Mouse (Mus musculus) lung, adult 2 months (tissue): ENCODE measurements around the gene Car2.

ENCODE experiments used
- CTCF ChIP-seq: fragments of 200-500 bp; IDR thresholded peaks from 2 replicates; pipeline ENCODE4 v1.5.1; 2011; ENCODE audit warnings: mild to moderate bottlenecking, low read length, control low read depth; ENCODE audit not compliant: insufficient read depth
- POLR2A ChIP-seq: fragments of 200-500 bp; IDR thresholded peaks from 2 replicates; pipeline ENCODE4 v1.6.1; 2011; ENCODE audit warnings: low read depth, mild to moderate bottlenecking, control low read depth, low read length, borderline replicate concordance; ENCODE audit errors: extremely low read depth

- no peak for TF ChIP-seq POLR2A
- TF ChIP-seq CTCF = no peak
Observed at GRCm38 (mm10) chr3:14893700-14894099, 7.6 kb downstream of the Car2 start.
